In the genomic region with DNA sequence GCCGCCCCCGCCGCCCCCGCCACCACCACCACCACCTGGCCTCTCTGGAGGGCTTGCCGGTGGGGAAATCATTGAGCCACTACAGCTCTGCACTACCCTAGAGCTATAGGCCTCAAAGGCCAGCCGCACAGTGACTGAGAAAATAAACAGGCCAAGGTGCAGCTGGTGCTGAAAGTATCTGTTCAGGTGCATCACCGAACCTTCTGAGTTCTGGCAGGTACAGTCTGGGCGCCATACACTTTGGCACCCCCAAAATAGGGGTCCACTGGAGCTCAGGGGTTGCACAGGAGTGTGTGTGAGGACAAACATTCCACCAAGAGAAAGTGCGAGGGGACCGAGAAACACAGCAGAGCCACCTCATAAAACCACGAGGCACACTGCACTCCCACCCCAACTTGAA, we compare ENCODE assay signal across 13 mouse cellular contexts. TPM values are rescaled to one million over a fixed set of nuclear protein-coding genes. Genes with fewer than 3 reads are reported as not detected.
DNase-seq lines count a peak whose midpoint lies in the region; ATAC-seq and TF ChIP-seq lines count a peak whose summit lies in the region.
"Had no signal": no experiment of that assay in that cellular context is flagged by ENCODE, and none has a peak within 500 bp of the region (broad histone marks: within the 10 kb centered on the region; RNA-seq: fewer than 3 reads in every experiment).

No protein-coding gene starts in this region.

- no peak overlapping the region for H3K9ac ChIP-seq in kidney, embryonic 16.5 days (replicated peaks; ENCODE audit: low read length)
- H3K9ac ChIP-seq in embryonic facial prominence, embryonic 14.5 days (ENCODE audit: low read depth, low read length) = no peak overlapping the region
- H3K9ac ChIP-seq in limb, embryonic 14.5 days (ENCODE audit: low read depth, low read length, severe bottlenecking) = 0 out of 2 replicates have a peak overlapping the region, but pooled peaks have one; percentile 21
- H3K9ac ChIP-seq: forebrain, embryonic 12.5 days; hindbrain, embryonic 13.5 days had no signal

- no peak overlapping the region for H3K4me2 ChIP-seq in kidney, embryonic 16.5 days (replicated peaks; ENCODE audit: low read depth, low read length)
- 0 out of 2 replicates have a peak overlapping the region, but pooled peaks have one; percentile 5 for H3K4me2 ChIP-seq in embryonic facial prominence, embryonic 14.5 days (ENCODE audit: low read depth, low read length)
- H3K4me2 ChIP-seq in limb, embryonic 14.5 days (replicated peaks; ENCODE audit: low read depth, low read length, severe bottlenecking) = peak overlapping the region; percentile 29
- H3K4me2 ChIP-seq: forebrain, embryonic 12.5 days; hindbrain, embryonic 13.5 days; midbrain, embryonic 11.5 days had no signal

- H3K27me3 ChIP-seq in heart, embryonic 10.5 days (ENCODE audit: insufficient read depth, poor library complexity, severe bottlenecking) = no peaks in the 10 kb centered on the region
- no peaks in the 10 kb centered on the region for H3K27me3 ChIP-seq in kidney, embryonic 16.5 days (ENCODE audit: insufficient read depth, low read length)
- H3K27me3 ChIP-seq in embryonic facial prominence, embryonic 14.5 days (replicated peaks; ENCODE audit: control insufficient read depth, insufficient read depth, low read length) = no peaks in the 10 kb centered on the region
- H3K27me3 ChIP-seq in limb, embryonic 14.5 days (ENCODE audit: control insufficient read depth, insufficient read depth, low read length) = no peaks in the 10 kb centered on the region
- H3K27me3 ChIP-seq: forebrain, embryonic 12.5 days; hindbrain, embryonic 13.5 days had no signal

- intact Hi-C loops in heart, postnatal 14 days (cut with DNase I) = no loop called here
- intact Hi-C loops in gastrocnemius, postnatal 36 days (cut with DNase I) = no loop called here

- ATAC-seq in kidney, embryonic 16.5 days (ENCODE audit: low FRiP score, low TSS enrichment) = no peak
- no peak for ATAC-seq in embryonic facial prominence, embryonic 14.5 days (ENCODE audit: low read depth)
- ATAC-seq in limb, embryonic 14.5 days (ENCODE audit: low FRiP score, low read depth) = no peak

- H3K36me3 ChIP-seq in heart, embryonic 10.5 days = peaks cover 3% of the 10 kb centered on the region; the same call in 1 of the 2 replicates
- H3K36me3 ChIP-seq in kidney, embryonic 16.5 days (ENCODE audit: insufficient read depth, low read length) = no peaks in the 10 kb centered on the region
- H3K36me3 ChIP-seq in embryonic facial prominence, embryonic 14.5 days (ENCODE audit: control insufficient read depth, insufficient read depth, low read length) = no peaks in the 10 kb centered on the region
- H3K36me3 ChIP-seq in limb, embryonic 14.5 days (ENCODE audit: control insufficient read depth, insufficient read depth, low read length) = no peaks in the 10 kb centered on the region
- H3K36me3 ChIP-seq: forebrain, embryonic 12.5 days; hindbrain, embryonic 13.5 days had no signal

- no peaks in the 10 kb centered on the region for H3K9me3 ChIP-seq in heart, embryonic 10.5 days
- no peaks in the 10 kb centered on the region for H3K9me3 ChIP-seq in kidney, embryonic 16.5 days (ENCODE audit: low read length)
- H3K9me3 ChIP-seq in embryonic facial prominence, embryonic 14.5 days (ENCODE audit: control insufficient read depth, low read length) = no peaks in the 10 kb centered on the region
- no peaks in the 10 kb centered on the region for H3K9me3 ChIP-seq in limb, embryonic 14.5 days (ENCODE audit: control insufficient read depth, low read length)
- H3K9me3 ChIP-seq: forebrain, embryonic 12.5 days; hindbrain, embryonic 13.5 days had no signal

- peak overlapping the region; percentile 43; the same call in 1 of the 2 replicates for H3K27ac ChIP-seq in heart, embryonic 10.5 days
- H3K27ac ChIP-seq in kidney, embryonic 16.5 days (ENCODE audit: low read length) = peak overlapping the region; percentile 27; the same call in 1 of the 2 replicates
- H3K27ac ChIP-seq in embryonic facial prominence, embryonic 14.5 days (replicated peaks; ENCODE audit: low read depth, low read length) = peak overlapping the region; percentile 55
- H3K27ac ChIP-seq in limb, embryonic 14.5 days (replicated peaks; ENCODE audit: low read depth, low read length) = peak overlapping the region; percentile 70
- H3K27ac ChIP-seq: forebrain, embryonic 12.5 days; hindbrain, embryonic 13.5 days had no signal

- no peak overlapping the region for H3K4me3 ChIP-seq in heart, embryonic 10.5 days
- H3K4me3 ChIP-seq in kidney, embryonic 16.5 days (ENCODE audit: low read length) = no peak overlapping the region
- no peak overlapping the region for H3K4me3 ChIP-seq in embryonic facial prominence, embryonic 14.5 days (ENCODE audit: low read depth, low read length)
- H3K4me3 ChIP-seq in limb, embryonic 14.5 days (replicated peaks; ENCODE audit: low read length) = no peak overlapping the region
- H3K4me3 ChIP-seq: forebrain, embryonic 12.5 days; hindbrain, embryonic 13.5 days; myocyte had no signal

- 80% methylated on average over 11 of the region's 11 CpGs for WGBS in heart, embryonic 10.5 days
- WGBS in kidney, embryonic 16.5 days = 49% methylated on average over 11 of the region's 11 CpGs
- WGBS in embryonic facial prominence, embryonic 14.5 days = 63% methylated on average over 11 of the region's 11 CpGs
- WGBS in limb, embryonic 14.5 days = 54% methylated on average over 11 of the region's 11 CpGs

- TF ChIP-seq POLR2A in limb, embryonic 14.5 days (IDR thresholded peaks at IDR 0.05; ENCODE audit: borderline replicate concordance, extremely low read depth, insufficient read depth, insufficient read length) = no peak

- DNase-seq in heart, embryonic 10.5 days (ENCODE audit: low spot score) = no peak
- no peak for DNase-seq in heart, postnatal 14 days
- DNase-seq in kidney, adult 11 months = no peak
- DNase-seq in embryonic facial prominence, embryonic 14.5 days (ENCODE audit: low spot score) = no peak
- DNase-seq in limb, embryonic 14.5 days (ENCODE audit: low spot score) = no peak
- DNase-seq in adipocyte (ENCODE audit: low spot score) = no peak
- DNase-seq in gastrocnemius, postnatal 36 days = no peak
- DNase-seq: cerebellum, postnatal 14 days had no signal

- H3K4me1 ChIP-seq in heart, embryonic 10.5 days = peaks cover 72% of the 10 kb centered on the region
- peaks cover 45% of the 10 kb centered on the region for H3K4me1 ChIP-seq in kidney, embryonic 16.5 days (ENCODE audit: insufficient read depth, low read length)
- H3K4me1 ChIP-seq in embryonic facial prominence, embryonic 14.5 days (ENCODE audit: control insufficient read depth, insufficient read depth, low read length) = peaks cover 36% of the 10 kb centered on the region
- H3K4me1 ChIP-seq in limb, embryonic 14.5 days (ENCODE audit: control insufficient read depth, insufficient read depth, low read length) = peaks cover 59% of the 10 kb centered on the region

RNA-seq across cellular contexts. Expression of a gene that starts 31.7 kb away (rescaled TPM):
- polyA plus RNA-seq in heart, embryonic 10.5 days (2016; fragmentation: Nextera tagmentation; extraction: Ambion mirVana) = 24.8 and 37.6 TPM in 2 replicates
- 10 to 100 TPM; 35.5 to 40.0 TPM for total RNA-seq in heart, postnatal 14 days (2021)
- polyA plus RNA-seq in kidney, embryonic 16.5 days (2015; fragmentation: Nextera tagmentation; extraction: Ambion mirVana) = 14.7 and 15.6 TPM in 2 replicates
- 30.3 and 34.8 TPM in 2 replicates for polyA plus RNA-seq in embryonic facial prominence, embryonic 14.5 days (2014; fragmentation: Nextera tagmentation; extraction: Ambion mirVana)
- 44.8 and 56.3 TPM in 2 replicates for polyA plus RNA-seq in limb, embryonic 14.5 days (2012; rRNA removed)
- polyA plus RNA-seq in limb, embryonic 14.5 days (2014; fragmentation: Nextera tagmentation; extraction: Ambion mirVana) = 41.3 and 47.2 TPM in 2 replicates
- 1 to 10 TPM; 8.2 to 9.9 TPM for total RNA-seq in gastrocnemius, postnatal 36 days (2021)
